Mouse (Mus musculus): ENCODE results near the gene Zfp592. TPM values are rescaled to one million over a fixed set of nuclear protein-coding genes. Genes with fewer than 3 reads are reported as not detected.

Zfp592 gene
- polyA plus RNA-seq, 1 experiment from 2014 or later: 15.3 TPM

- no peak overlapping the region for H3K4me3 ChIP-seq (ENCODE audit: low read depth, low read length)
- no peaks in the 10 kb centered on the region for H3K27me3 ChIP-seq (ENCODE audit: control insufficient read depth, insufficient read depth, low read length)
- H3K4me1 ChIP-seq (ENCODE audit: control insufficient read depth, insufficient read depth, low read length): peaks cover 8% of the 10 kb centered on the region
- 88% methylated on average over 2 of the region's 2 CpGs for WGBS
- DNase-seq (ENCODE audit: low spot score): no peak
- H3K4me2 ChIP-seq (ENCODE audit: low read depth, severe bottlenecking): no peak overlapping the region
- no peaks in the 10 kb centered on the region for H3K9me3 ChIP-seq (ENCODE audit: control insufficient read depth, low read length)
- no peak overlapping the region for H3K27ac ChIP-seq (replicated peaks; ENCODE audit: low read depth, low read length)
- H3K36me3 ChIP-seq (ENCODE audit: control insufficient read depth, insufficient read depth, low read length): no peaks in the 10 kb centered on the region
- no peak for ATAC-seq (ENCODE audit: insufficient number of reproducible peaks, low FRiP score, low TSS enrichment, low read depth)
- H3K9ac ChIP-seq (ENCODE audit: low read length): no peak overlapping the region
Measured at GRCm38 (mm10) chr7:80999536-80999935, 6.1 kb downstream of the Zfp592 start.

GRCm38 (mm10) chr7:81001844-81002243, 8.4 kb downstream of the Zfp592 start:
- no peak for DNase-seq (ENCODE audit: low spot score)
- H3K9ac ChIP-seq (ENCODE audit: low read length): no peak overlapping the region
- 93% methylated on average over 5 of the region's 5 CpGs for WGBS
- no peaks in the 10 kb centered on the region for H3K27me3 ChIP-seq (ENCODE audit: control insufficient read depth, insufficient read depth, low read length)
- no peaks in the 10 kb centered on the region for H3K9me3 ChIP-seq (ENCODE audit: control insufficient read depth, low read length)
- H3K36me3 ChIP-seq (ENCODE audit: control insufficient read depth, insufficient read depth, low read length): no peaks in the 10 kb centered on the region
- no peak overlapping the region for H3K4me2 ChIP-seq (ENCODE audit: low read depth, severe bottlenecking)
- H3K4me3 ChIP-seq (ENCODE audit: low read depth, low read length): no peak overlapping the region
- no peak overlapping the region for H3K27ac ChIP-seq (replicated peaks; ENCODE audit: low read depth, low read length)
- no peak for ATAC-seq (ENCODE audit: insufficient number of reproducible peaks, low FRiP score, low TSS enrichment, low read depth)
- no peaks in the 10 kb centered on the region for H3K4me1 ChIP-seq (ENCODE audit: control insufficient read depth, insufficient read depth, low read length)

- Histone ChIP-seq H3K9me3 (ENCODE audit: control insufficient read depth, low read length) (no peaks in the 10 kb centered on the region), H3K36me3 (ENCODE audit: control insufficient read depth, insufficient read depth, low read length) (no peaks in the 10 kb centered on the region), H3K27ac (replicated peaks; ENCODE audit: low read depth, low read length) (no peak overlapping the region), H3K4me1 (ENCODE audit: control insufficient read depth, insufficient read depth, low read length) (no peaks in the 10 kb centered on the region), H3K9ac (ENCODE audit: low read length) (no peak overlapping the region), H3K4me3 (ENCODE audit: low read depth, low read length) (no peak overlapping the region), H3K4me2 (ENCODE audit: low read depth, severe bottlenecking) (no peak overlapping the region), H3K27me3 (ENCODE audit: control insufficient read depth, insufficient read depth, low read length) (no peaks in the 10 kb centered on the region)
- no peak for DNase-seq (ENCODE audit: low spot score)
- no peak for ATAC-seq (ENCODE audit: insufficient number of reproducible peaks, low FRiP score, low TSS enrichment, low read depth)
- WGBS: 71% methylated on average over 3 of the region's 3 CpGs
Measured at GRCm38 (mm10) chr7:81004556-81005079, 11.1 kb downstream of the Zfp592 start.

GRCm38 (mm10) chr7:81005969-81006368, 12.5 kb downstream of the Zfp592 start:
- 65% methylated on average over 1 of the region's 1 CpGs for WGBS
- Histone ChIP-seq H3K4me3 (ENCODE audit: low read depth, low read length) (no peak overlapping the region), H3K36me3 (ENCODE audit: control insufficient read depth, insufficient read depth, low read length) (no peaks in the 10 kb centered on the region; the same call in 1 of the 2 replicates)

GRCm38 (mm10) chr7:81008285-81008684, 14.8 kb downstream of the Zfp592 start:
- no peak for ATAC-seq (ENCODE audit: insufficient number of reproducible peaks, low FRiP score, low TSS enrichment, low read depth)
- 85% methylated on average over 3 of the region's 3 CpGs for whole genome bisulfite sequencing

More at GRCm38 (mm10) chr7:81005969-81006368, 12.5 kb downstream of the Zfp592 start:
- Histone ChIP-seq H3K9me3 (ENCODE audit: control insufficient read depth, low read length) (no peaks in the 10 kb centered on the region), H3K27ac (replicated peaks; ENCODE audit: low read depth, low read length) (no peak overlapping the region), H3K4me1 (ENCODE audit: control insufficient read depth, insufficient read depth, low read length) (no peaks in the 10 kb centered on the region), H3K4me2 (ENCODE audit: low read depth, severe bottlenecking) (no peak overlapping the region), H3K9ac (ENCODE audit: low read length) (no peak overlapping the region), H3K27me3 (ENCODE audit: control insufficient read depth, insufficient read depth, low read length) (no peaks in the 10 kb centered on the region)
- DNase-seq (ENCODE audit: low spot score) (no peak), ATAC-seq (ENCODE audit: insufficient number of reproducible peaks, low FRiP score, low TSS enrichment, low read depth) (no peak)

GRCm38 (mm10) chr7:81011576-81011975, 18.1 kb downstream of the Zfp592 start:
- no peak overlapping the region for H3K4me2 ChIP-seq (ENCODE audit: low read depth, severe bottlenecking)
- H3K36me3 ChIP-seq (ENCODE audit: control insufficient read depth, insufficient read depth, low read length): no peaks in the 10 kb centered on the region; the same call in 1 of the 2 replicates
- H3K4me3 ChIP-seq (ENCODE audit: low read depth, low read length): no peak overlapping the region
- H3K4me1 ChIP-seq (ENCODE audit: control insufficient read depth, insufficient read depth, low read length): no peaks in the 10 kb centered on the region
- no peak overlapping the region for H3K9ac ChIP-seq (ENCODE audit: low read length)
- 96% methylated on average over 3 of the region's 3 CpGs for WGBS
- H3K27ac ChIP-seq (replicated peaks; ENCODE audit: low read depth, low read length): no peak overlapping the region
- DNase-seq (ENCODE audit: low spot score) (no peak), ATAC-seq (ENCODE audit: insufficient number of reproducible peaks, low FRiP score, low TSS enrichment, low read depth) (no peak)
- H3K9me3 ChIP-seq (ENCODE audit: control insufficient read depth, low read length): no peaks in the 10 kb centered on the region
- H3K27me3 ChIP-seq (ENCODE audit: control insufficient read depth, insufficient read depth, low read length): no peaks in the 10 kb centered on the region

More at GRCm38 (mm10) chr7:81008285-81008684, 14.8 kb downstream of the Zfp592 start:
- H3K4me3 ChIP-seq (ENCODE audit: low read depth, low read length): no peak overlapping the region
- H3K4me1 ChIP-seq (ENCODE audit: control insufficient read depth, insufficient read depth, low read length): no peaks in the 10 kb centered on the region
- no peaks in the 10 kb centered on the region; the same call in 1 of the 2 replicates for H3K36me3 ChIP-seq (ENCODE audit: control insufficient read depth, insufficient read depth, low read length)
- no peak overlapping the region for H3K27ac ChIP-seq (replicated peaks; ENCODE audit: low read depth, low read length)
- H3K9ac ChIP-seq (ENCODE audit: low read length): no peak overlapping the region
- H3K9me3 ChIP-seq (ENCODE audit: control insufficient read depth, low read length): no peaks in the 10 kb centered on the region
- DNase-seq (ENCODE audit: low spot score): no peak
- no peaks in the 10 kb centered on the region for H3K27me3 ChIP-seq (ENCODE audit: control insufficient read depth, insufficient read depth, low read length)
- no peak overlapping the region for H3K4me2 ChIP-seq (ENCODE audit: low read depth, severe bottlenecking)

GRCm38 (mm10) chr7:81020307-81020706, 26.8 kb downstream of the Zfp592 start:
- no peaks in the 10 kb centered on the region for H3K4me1 ChIP-seq (ENCODE audit: control insufficient read depth, insufficient read depth, low read length)
- H3K4me3 ChIP-seq (ENCODE audit: low read depth, low read length): no peak overlapping the region
- no peaks in the 10 kb centered on the region for H3K9me3 ChIP-seq (ENCODE audit: control insufficient read depth, low read length)
- no peak overlapping the region for H3K9ac ChIP-seq (ENCODE audit: low read length)
- no peak for DNase-seq (ENCODE audit: low spot score)
- peaks cover 10% of the 10 kb centered on the region; the same call in 1 of the 2 replicates for H3K36me3 ChIP-seq (ENCODE audit: control insufficient read depth, insufficient read depth, low read length)
- H3K27ac ChIP-seq (replicated peaks; ENCODE audit: low read depth, low read length): no peak overlapping the region
- no peak for ATAC-seq (ENCODE audit: insufficient number of reproducible peaks, low FRiP score, low TSS enrichment, low read depth)
- no peak overlapping the region for H3K4me2 ChIP-seq (ENCODE audit: low read depth, severe bottlenecking)
- 84% methylated on average over 11 of the region's 11 CpGs for WGBS
- H3K27me3 ChIP-seq (ENCODE audit: control insufficient read depth, insufficient read depth, low read length): no peaks in the 10 kb centered on the region

- H3K9ac ChIP-seq (ENCODE audit: low read length): no peak overlapping the region
Measured at GRCm38 (mm10) chr7:81022731-81023130, 29.2 kb downstream of the Zfp592 start.

GRCm38 (mm10) chr7:81024118-81024517, 30.6 kb downstream of the Zfp592 start:
- ATAC-seq (ENCODE audit: insufficient number of reproducible peaks, low FRiP score, low TSS enrichment, low read depth) (no peak), DNase-seq (ENCODE audit: low spot score) (no peak)
- Histone ChIP-seq H3K27ac (replicated peaks; ENCODE audit: low read depth, low read length) (no peak overlapping the region), H3K4me1 (ENCODE audit: control insufficient read depth, insufficient read depth, low read length) (no peaks in the 10 kb centered on the region), H3K9me3 (ENCODE audit: control insufficient read depth, low read length) (no peaks in the 10 kb centered on the region), H3K36me3 (ENCODE audit: control insufficient read depth, insufficient read depth, low read length) (peaks cover 13% of the 10 kb centered on the region; the same call in 1 of the 2 replicates), H3K9ac (ENCODE audit: low read length) (no peak overlapping the region), H3K4me3 (ENCODE audit: low read depth, low read length) (no peak overlapping the region), H3K27me3 (ENCODE audit: control insufficient read depth, insufficient read depth, low read length) (no peaks in the 10 kb centered on the region), H3K4me2 (ENCODE audit: low read depth, severe bottlenecking) (no peak overlapping the region)
- 82% methylated on average over 5 of the region's 5 CpGs for WGBS

More at GRCm38 (mm10) chr7:81022731-81023130, 29.2 kb downstream of the Zfp592 start:
- no peak for ATAC-seq (ENCODE audit: insufficient number of reproducible peaks, low FRiP score, low TSS enrichment, low read depth)
- Histone ChIP-seq H3K4me1 (ENCODE audit: control insufficient read depth, insufficient read depth, low read length) (no peaks in the 10 kb centered on the region), H3K27me3 (ENCODE audit: control insufficient read depth, insufficient read depth, low read length) (no peaks in the 10 kb centered on the region), H3K27ac (replicated peaks; ENCODE audit: low read depth, low read length) (no peak overlapping the region), H3K9me3 (ENCODE audit: control insufficient read depth, low read length) (no peaks in the 10 kb centered on the region), H3K4me2 (ENCODE audit: low read depth, severe bottlenecking) (no peak overlapping the region), H3K4me3 (ENCODE audit: low read depth, low read length) (no peak overlapping the region), H3K36me3 (ENCODE audit: control insufficient read depth, insufficient read depth, low read length) (peaks cover 11% of the 10 kb centered on the region; the same call in 1 of the 2 replicates)
- no peak for DNase-seq (ENCODE audit: low spot score)
